ENCODE assay signal across 8 mouse cellular contexts in the genomic region with DNA sequence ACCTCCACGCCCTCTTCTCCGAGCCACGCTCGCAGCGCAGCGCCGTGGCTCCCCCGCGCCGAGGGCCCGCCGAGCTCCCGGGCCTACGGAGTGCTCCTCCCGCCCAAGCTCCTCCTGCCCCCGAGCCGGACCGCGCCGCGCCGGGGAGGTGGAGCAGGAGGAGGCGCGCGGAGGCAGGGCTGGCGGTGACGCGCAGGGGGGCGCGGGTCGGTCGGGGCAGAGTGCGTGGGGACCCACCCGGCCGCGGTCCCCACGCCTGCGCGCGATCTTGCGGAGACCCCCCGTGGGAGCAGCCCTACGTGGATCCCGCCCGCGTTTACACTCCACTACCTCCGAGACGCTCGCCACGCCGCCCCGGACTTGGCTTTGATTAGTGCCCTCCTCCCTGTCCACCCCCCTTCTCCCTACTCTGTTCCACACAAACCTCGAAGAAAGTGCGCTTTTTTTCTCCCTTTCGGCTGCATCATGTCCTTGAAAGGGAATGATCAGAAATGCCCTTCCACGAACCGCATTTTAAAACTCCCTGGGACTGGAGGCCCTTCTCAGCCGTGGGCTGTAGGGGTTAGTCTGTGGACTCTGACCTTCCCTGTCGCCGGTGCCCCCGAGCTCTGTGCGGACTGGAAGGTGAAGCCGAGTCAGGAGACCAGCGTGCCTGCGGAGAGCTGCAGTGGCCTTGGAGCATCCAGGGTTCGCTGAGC. TPM values are rescaled to one million over a fixed set of nuclear protein-coding genes. Genes with fewer than 3 reads are reported as not detected.
DNase-seq lines count a peak whose midpoint lies in the region; ATAC-seq and TF ChIP-seq lines count a peak whose summit lies in the region.

A gene (minus strand): TSS at position 623 of the 698 bp plus-strand sequence.

- peak within 1 kb of the TSS; percentile 94 for H3K9ac ChIP-seq in ES-Bruce4 (ENCODE audit: low read depth, poor library complexity, severe bottlenecking)
- H3K9ac ChIP-seq in forebrain, embryonic 12.5 days, result peak within 1 kb of the TSS; percentile 83
- H3K9ac ChIP-seq in heart, embryonic 16.5 days (ENCODE audit: low read length), result peak within 1 kb of the TSS; percentile 85
- H3K9ac ChIP-seq in lung, embryonic 16.5 days (ENCODE audit: low read length), result peak within 1 kb of the TSS; percentile 87

- TF ChIP-seq CTCF in ES-Bruce4 (IDR thresholded peaks at IDR 0.05; ENCODE audit: low read depth, low read length), result no peak

- ATAC-seq in forebrain, embryonic 12.5 days (ENCODE audit: low FRiP score), result peak; percentile 91
- ATAC-seq in heart, embryonic 16.5 days (replicated peaks; ENCODE audit: extremely low read depth, insufficient read depth, low FRiP score), result peak; percentile 93
- ATAC-seq in lung, embryonic 16.5 days (ENCODE audit: low read depth), result peak; percentile 95

- H3K4me3 ChIP-seq in ES-Bruce4 (ENCODE audit: low read depth, low read length), result peak within 1 kb of the TSS; percentile 80
- H3K4me3 ChIP-seq in forebrain, embryonic 12.5 days (replicated peaks), result peak within 1 kb of the TSS; percentile 78
- peak within 1 kb of the TSS; percentile 85 for H3K4me3 ChIP-seq in heart, embryonic 16.5 days (ENCODE audit: low read length)
- peak within 1 kb of the TSS; percentile 79 for H3K4me3 ChIP-seq in lung, embryonic 16.5 days (ENCODE audit: low read length)

- H3K9me3 ChIP-seq in ES-Bruce4 (replicated peaks; ENCODE audit: control insufficient read depth, insufficient read depth, low read length, poor library complexity, severe bottlenecking), result peaks cover 4% of the 10 kb centered on the region; the same call in 1 of the 2 replicates
- no peaks in the 10 kb centered on the region for H3K9me3 ChIP-seq in forebrain, embryonic 12.5 days
- H3K9me3 ChIP-seq in heart, embryonic 16.5 days (replicated peaks; ENCODE audit: control insufficient read depth, low read length), result no peaks in the 10 kb centered on the region
- H3K9me3 ChIP-seq in lung, embryonic 16.5 days (ENCODE audit: control insufficient read depth, low read length), result no peaks in the 10 kb centered on the region; the same call in 1 of the 2 replicates

- no peaks in the 10 kb centered on the region for H3K36me3 ChIP-seq in ES-Bruce4 (ENCODE audit: control insufficient read depth, insufficient read depth, low read length, poor library complexity, severe bottlenecking)
- H3K36me3 ChIP-seq in forebrain, embryonic 12.5 days (replicated peaks), result no peaks in the 10 kb centered on the region
- no peaks in the 10 kb centered on the region for H3K36me3 ChIP-seq in heart, embryonic 16.5 days (ENCODE audit: control insufficient read depth, insufficient read depth)
- H3K36me3 ChIP-seq in lung, embryonic 16.5 days (ENCODE audit: control insufficient read depth, insufficient read depth, low read length), result no peaks in the 10 kb centered on the region

- H3K4me2 ChIP-seq in forebrain, embryonic 12.5 days, result peak within 1 kb of the TSS; percentile 84
- H3K4me2 ChIP-seq in heart, embryonic 16.5 days (ENCODE audit: low read depth, low read length), result peak within 1 kb of the TSS; percentile 93
- peak within 1 kb of the TSS; percentile 93 for H3K4me2 ChIP-seq in lung, embryonic 16.5 days (ENCODE audit: low read depth, low read length)

- DNase-seq in brain, embryonic 18.5 days (ENCODE audit: low read depth, low spot score), result peak; percentile 8
- peak; percentile 70 to 92 for DNase-seq in kidney, postnatal 25 days
- peak; percentile 81 for DNase-seq in retina, postnatal 1 day
- DNase-seq in thymus, postnatal 25 days, result no peak

- TF ChIP-seq POLR2A in ES-Bruce4 (IDR thresholded peaks at IDR 0.05; ENCODE audit: insufficient read depth, low read length), result no peak

- WGBS in forebrain, embryonic 12.5 days, result under 1% methylated on average over 27 of the region's 66 CpGs
- WGBS in heart, embryonic 16.5 days, result under 1% methylated on average over 66 of the region's 66 CpGs
- WGBS in lung, embryonic 16.5 days, result under 1% methylated on average over 47 of the region's 66 CpGs

- H3K27me3 ChIP-seq in ES-Bruce4 (ENCODE audit: control insufficient read depth, insufficient read depth, low read length, poor library complexity, severe bottlenecking), result no peaks in the 10 kb centered on the region
- H3K27me3 ChIP-seq in forebrain, embryonic 12.5 days, result 0 out of 2 replicates have a peak, but pooled peaks cover 5% of the 10 kb centered on the region
- H3K27me3 ChIP-seq in heart, embryonic 16.5 days (ENCODE audit: control insufficient read depth, insufficient read depth, low read length), result no peaks in the 10 kb centered on the region; the same call in 1 of the 2 replicates
- H3K27me3 ChIP-seq in lung, embryonic 16.5 days (ENCODE audit: control insufficient read depth, insufficient read depth, low read depth, low read length), result no peaks in the 10 kb centered on the region

- TF ChIP-seq EP300 in ES-Bruce4 (IDR thresholded peaks at IDR 0.05; ENCODE audit: insufficient read depth, low read depth, low read length), result 0 out of 2 replicates have a peak, but pooled peaks have one; percentile 9

- peak within 1 kb of the TSS; percentile 58 for H3K27ac ChIP-seq in ES-Bruce4 (ENCODE audit: insufficient read depth, low read length)
- no peak within 1 kb of the TSS for H3K27ac ChIP-seq in forebrain, embryonic 12.5 days
- no peak within 1 kb of the TSS for H3K27ac ChIP-seq in heart, embryonic 16.5 days (ENCODE audit: low read length)
- no peak within 1 kb of the TSS for H3K27ac ChIP-seq in lung, embryonic 16.5 days (ENCODE audit: low read length)

- H3K4me1 ChIP-seq in ES-Bruce4 (ENCODE audit: control insufficient read depth, insufficient read depth, low read length), result peaks cover 5% of the 10 kb centered on the region
- peaks cover 6% of the 10 kb centered on the region; the same call in 1 of the 2 replicates for H3K4me1 ChIP-seq in forebrain, embryonic 12.5 days
- no peaks in the 10 kb centered on the region for H3K4me1 ChIP-seq in heart, embryonic 16.5 days (ENCODE audit: control insufficient read depth, insufficient read depth, low read length)
- no peaks in the 10 kb centered on the region for H3K4me1 ChIP-seq in lung, embryonic 16.5 days (replicated peaks; ENCODE audit: control insufficient read depth, insufficient read depth, low read length)

RNA-seq across cellular contexts. Expression of the gene that starts here (rescaled TPM):
- 33.2 and 33.7 TPM in 2 replicates for polyA plus RNA-seq in ES-Bruce4 (2011; ENCODE audit: insufficient read depth, insufficient read length, low read depth, missing spikeins)
- polyA plus RNA-seq in forebrain, embryonic 12.5 days (2016; fragmentation: Nextera tagmentation; extraction: Ambion mirVana), result 7.0 and 8.3 TPM in 2 replicates
- 2.1 and 2.3 TPM in 2 replicates for polyA plus RNA-seq in heart, embryonic 16.5 days (2015; fragmentation: Nextera tagmentation; extraction: Ambion mirVana)
- polyA plus RNA-seq in lung, embryonic 16.5 days (2015; fragmentation: Nextera tagmentation; extraction: Ambion mirVana), result 3.6 and 4.3 TPM in 2 replicates
